Mouse (Mus musculus) splenic B cell, adult 2 months (primary cell): ENCODE data around the gene Kcnj16.

Source experiments
- DNase-seq: peaks from one replicate; pipeline ENCODE4 v3.0.0-alpha.2; 2011; ENCODE audit warnings: low read depth, low spot score
- H3K27me3 ChIP-seq: 2 replicates; pipeline ENCODE4 v1.6.1; 2012; ENCODE audit warnings: mild to moderate bottlenecking, low read length, moderate library complexity, mixed read lengths; ENCODE audit not compliant: control insufficient read depth, poor library complexity, insufficient read depth, severe bottlenecking
- H3K36me3 ChIP-seq: 2 replicates; pipeline ENCODE4 v1.6.1; 2012; ENCODE audit warnings: mild to moderate bottlenecking, low read length, moderate library complexity, mixed read lengths; ENCODE audit not compliant: control insufficient read depth, poor library complexity, insufficient read depth, severe bottlenecking

Gene Kcnj16

DNA sequence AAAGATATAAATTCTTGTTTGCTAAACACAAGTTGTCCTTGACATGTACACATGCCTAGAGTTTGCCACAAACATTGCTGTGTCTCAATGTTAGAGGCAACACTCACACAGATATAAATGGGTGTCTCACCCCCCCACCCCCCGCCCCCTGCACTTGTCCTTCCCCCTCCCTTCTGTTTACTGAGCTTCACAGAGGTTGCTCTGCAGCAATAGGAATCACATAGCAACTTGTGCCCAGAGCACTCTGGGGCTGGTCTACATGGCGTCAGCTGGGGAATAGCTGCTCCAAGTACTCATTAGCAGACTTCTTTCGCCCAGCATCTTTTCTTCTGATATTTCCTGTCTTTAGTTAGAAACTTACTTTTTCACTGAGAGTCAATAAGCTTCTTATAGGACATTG, 100.0 kb downstream of the Kcnj16 start:
- Histone ChIP-seq H3K36me3 (no peaks in the 10 kb centered on the region), H3K27me3 (no peaks in the 10 kb centered on the region; the same call in 1 of the 2 replicates)
- no peak for DNase-seq

DNA sequence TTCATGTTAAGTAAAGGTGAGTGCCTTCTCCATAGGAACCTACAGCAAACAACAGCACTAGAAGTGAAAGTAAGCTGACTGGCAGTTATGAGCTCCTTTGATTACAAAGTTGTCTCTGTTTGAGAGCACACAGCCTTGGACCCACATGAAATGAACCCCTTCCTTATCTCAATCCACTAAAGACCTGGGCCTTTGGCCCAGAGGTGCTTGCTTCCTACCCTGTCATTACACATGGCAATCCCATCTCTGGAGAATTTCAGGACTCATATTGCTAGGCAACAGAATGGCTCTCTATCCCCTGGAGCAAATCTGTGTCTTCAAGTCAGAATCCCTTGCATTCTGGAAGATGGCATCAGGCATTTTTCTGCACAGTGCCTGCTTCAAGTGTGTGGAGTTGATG, 102.6 kb downstream of the Kcnj16 start:
- Histone ChIP-seq H3K36me3 (no peaks in the 10 kb centered on the region), H3K27me3 (no peaks in the 10 kb centered on the region; the same call in 1 of the 2 replicates)
- DNase-seq: no peak

DNA sequence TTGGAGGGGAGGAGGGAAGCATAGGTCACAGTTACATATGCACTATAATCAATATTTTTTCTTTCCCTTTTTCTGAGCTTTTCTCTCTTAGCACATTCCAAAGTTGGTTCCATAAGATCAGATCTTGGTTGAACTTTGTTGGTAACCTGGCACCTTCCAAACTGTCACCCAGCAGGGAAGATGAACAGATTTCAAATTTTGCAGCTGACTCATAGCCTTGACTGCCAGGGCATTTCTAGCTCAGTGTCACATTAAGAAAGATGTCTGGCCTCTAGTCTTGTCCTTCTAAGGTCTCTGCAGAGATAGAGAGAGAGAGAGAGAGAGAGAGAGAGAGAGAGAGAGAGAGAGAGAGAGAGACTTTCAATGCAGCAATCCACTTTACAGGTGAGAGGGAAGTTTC, 106.3 kb downstream of the Kcnj16 start:
- no peak for DNase-seq
- no peaks in the 10 kb centered on the region; the same call in 1 of the 2 replicates for H3K27me3 ChIP-seq

More for the DNA sequence above, 106.3 kb downstream of the Kcnj16 start:
- no peaks in the 10 kb centered on the region for H3K36me3 ChIP-seq
